Mouse (Mus musculus) left cerebral cortex, adult 9 months (tissue): Measurements from ENCODE around the gene Fkbp2.

Experiments used
- DNase-seq, 2 experiments: peaks; one replicate each; pipeline ENCODE4 v3.0.0; 2022; ENCODE audit warnings: low spot score in 2 of 2

Gene Fkbp2

GRCm38 (mm10) chr19:6971644-6972043, 8.7 kb downstream of the Fkbp2 start:
- DNase-seq, result no peak

- no peak for DNase-seq
Measured at GRCm38 (mm10) chr19:6970460-6971085, 9.7 kb downstream of the Fkbp2 start.

- no peak for DNase-seq
Measured at GRCm38 (mm10) chr19:6969665-6970381, 10.5 kb downstream of the Fkbp2 start.

GRCm38 (mm10) chr19:6969291-6969664, 11.0 kb downstream of the Fkbp2 start:
- DNase-seq, result no peak

- no peak for DNase-seq
Measured at GRCm38 (mm10) chr19:6968491-6969271, 11.6 kb downstream of the Fkbp2 start.

GRCm38 (mm10) chr19:6956461-6956860, 23.8 kb downstream of the Fkbp2 start:
- DNase-seq, result no peak

- no peak for DNase-seq
Measured at GRCm38 (mm10) chr19:6955424-6955823, 24.9 kb downstream of the Fkbp2 start.

- no peak for DNase-seq
Measured at GRCm38 (mm10) chr19:6954046-6954445, 26.3 kb downstream of the Fkbp2 start.

- no peak for DNase-seq
Measured at GRCm38 (mm10) chr19:6952712-6953037, 27.6 kb downstream of the Fkbp2 start.

GRCm38 (mm10) chr19:6951994-6952711, 28.1 kb downstream of the Fkbp2 start:
- DNase-seq, result peak in 1 of 2 experiments; percentile 72

GRCm38 (mm10) chr19:6951381-6951968, 28.8 kb downstream of the Fkbp2 start:
- peak; percentile 91 to 96 for DNase-seq

- DNase-seq, result peak in 1 of 2 experiments; percentile 69
Measured at GRCm38 (mm10) chr19:6950613-6951153, 29.6 kb downstream of the Fkbp2 start.

GRCm38 (mm10) chr19:6949951-6950350, 30.4 kb downstream of the Fkbp2 start:
- DNase-seq, result no peak

GRCm38 (mm10) chr19:6949532-6949931, 30.8 kb downstream of the Fkbp2 start:
- DNase-seq, result no peak

GRCm38 (mm10) chr19:6948186-6948585, 32.1 kb downstream of the Fkbp2 start:
- DNase-seq, result no peak

GRCm38 (mm10) chr19:6947742-6948141, 32.6 kb downstream of the Fkbp2 start:
- no peak for DNase-seq

- DNase-seq, result no peak
Measured at GRCm38 (mm10) chr19:6943709-6944108, 36.6 kb downstream of the Fkbp2 start.

- DNase-seq, result no peak
Measured at GRCm38 (mm10) chr19:6942764-6943163, 37.5 kb downstream of the Fkbp2 start.

GRCm38 (mm10) chr19:6942249-6942691, 38.0 kb downstream of the Fkbp2 start, which contains the start of gene Gpr137:
Gpr137 (minus strand) TSS chr19:6942480.
- DNase-seq, result peak; percentile 91 to 95

- peak in 1 of 2 experiments; percentile 93 for DNase-seq
Measured at GRCm38 (mm10) chr19:6941372-6942248, 38.7 kb downstream of the Fkbp2 start, which contains the start of gene Bad. Bad (plus strand) TSS chr19:6941861.
